Mouse (Mus musculus) cortical plate, adult 2 months (tissue): ENCODE data around the gene Rtn4rl1. TPM values are rescaled to one million over a fixed set of nuclear protein-coding genes. Genes with fewer than 3 reads are reported as not detected.

Experiments used
- H3K27ac ChIP-seq: fragments of 200-500 bp; 2 replicates; pipeline ENCODE4 v1.5.1; 2012; ENCODE audit warnings: low read length, control low read depth, inconsistent platforms; ENCODE audit not compliant: insufficient read depth
- H3K4me1 ChIP-seq: fragments of 200-500 bp; 2 replicates; pipeline ENCODE4 v1.6.1; 2011; ENCODE audit warnings: low read length; ENCODE audit not compliant: control insufficient read depth, insufficient read depth
- H3K4me3 ChIP-seq: fragments of 200-500 bp; 2 replicates; pipeline ENCODE4 v1.5.1; 2011; ENCODE audit warnings: mild to moderate bottlenecking, low read length, control low read depth; ENCODE audit not compliant: insufficient read depth
- CTCF ChIP-seq: fragments of 200-500 bp; IDR thresholded peaks from 2 replicates; pipeline ENCODE4 v1.5.1; 2011; ENCODE audit warnings: mild to moderate bottlenecking, control low read depth, low read length; ENCODE audit not compliant: insufficient read depth; ENCODE audit errors: extremely low read depth
- POLR2A ChIP-seq: fragments of 200-500 bp; IDR thresholded peaks from 2 replicates; pipeline ENCODE4 v1.6.1; 2011; ENCODE audit warnings: mild to moderate bottlenecking, low read length, control low read depth; ENCODE audit not compliant: insufficient read depth; ENCODE audit errors: extremely low read depth
- polyA plus RNA-seq: library from polyadenylated mRNA; depleted of rRNA; stranded (reverse); fragments of >200 nt; gene quantifications from 2 replicates; pipeline ENCODE4 v1.2.3, GENCODE M21; 2012

Gene Rtn4rl1
- polyA plus RNA-seq, 1 experiment: 37.9 TPM

DNA sequence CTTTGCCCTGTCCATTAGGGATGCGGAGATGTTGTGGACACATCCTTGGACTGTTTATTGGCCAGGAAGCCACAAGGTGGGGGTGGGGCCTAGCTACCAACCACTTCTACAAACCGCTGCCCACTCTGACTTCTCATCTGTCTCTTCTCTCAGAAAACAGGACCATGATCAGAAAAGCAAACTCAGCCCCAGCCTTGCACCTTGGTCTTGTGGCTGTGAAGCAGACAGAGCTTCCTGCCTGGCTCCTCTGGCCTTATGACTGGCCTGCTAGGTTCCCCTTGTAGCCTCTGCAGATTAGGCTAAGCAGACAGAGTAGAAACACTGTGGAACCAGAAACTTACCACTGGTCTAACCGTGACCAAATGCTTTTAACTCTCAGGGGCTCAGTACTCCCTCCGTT, 15.8 kb downstream of the Rtn4rl1 start:
- Histone ChIP-seq H3K4me1 (peaks cover 12% of the 10 kb centered on the region), H3K27ac (0 out of 2 replicates have a peak overlapping the region, but pooled peaks have one; percentile 44)
- TF ChIP-seq CTCF: no peak
- TF ChIP-seq POLR2A: no peak

GRCm38 (mm10) chr11:75210093-75210492, 16.5 kb downstream of the Rtn4rl1 start:
- peak overlapping the region; percentile 44; the same call in 1 of the 2 replicates for H3K27ac ChIP-seq
- H3K4me1 ChIP-seq: peaks cover 12% of the 10 kb centered on the region
- H3K4me3 ChIP-seq: no peak overlapping the region
- no peak for TF ChIP-seq CTCF
- TF ChIP-seq POLR2A: no peak

More for the DNA sequence above, 15.8 kb downstream of the Rtn4rl1 start:
- no peak overlapping the region for H3K4me3 ChIP-seq

- TF ChIP-seq POLR2A: no peak
- TF ChIP-seq CTCF: no peak
- H3K4me3 ChIP-seq: no peak overlapping the region
- H3K4me1 ChIP-seq: peaks cover 11% of the 10 kb centered on the region
- H3K27ac ChIP-seq: no peak overlapping the region
Measured at GRCm38 (mm10) chr11:75210755-75211154, 17.2 kb downstream of the Rtn4rl1 start.

DNA sequence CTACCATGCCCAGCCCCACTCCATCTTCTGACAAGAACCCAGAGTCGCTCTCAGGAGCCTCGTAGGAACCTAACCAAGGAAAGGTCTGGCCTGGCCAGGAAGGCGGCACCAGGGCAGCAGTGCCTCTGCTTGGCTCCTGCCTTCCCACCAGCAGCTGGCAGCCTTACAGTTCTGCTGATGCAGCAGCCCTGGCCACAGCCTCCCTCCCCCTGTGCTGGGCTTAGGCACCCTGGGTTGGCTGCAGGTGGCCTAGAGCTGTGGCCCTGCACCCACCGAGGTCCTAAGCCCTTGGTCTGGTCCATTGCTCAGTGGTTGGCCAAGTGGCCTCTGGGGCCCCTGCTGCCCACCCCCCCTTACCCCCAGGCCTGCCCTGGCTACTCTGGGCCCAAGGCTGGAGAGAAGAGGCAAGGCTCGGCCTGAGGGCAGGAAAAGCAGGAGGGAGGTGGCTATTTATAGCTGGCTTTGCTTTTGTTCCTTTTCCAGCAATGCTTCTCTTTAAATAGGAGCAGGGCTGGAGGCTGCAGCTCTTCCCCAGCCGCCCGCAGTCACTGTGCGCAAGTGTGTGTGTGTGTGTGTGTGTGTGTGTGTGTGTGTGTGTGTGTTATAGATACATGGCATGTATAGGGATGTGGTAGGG, 18.6 kb downstream of the Rtn4rl1 start:
- peaks cover 11% of the 10 kb centered on the region for H3K4me1 ChIP-seq

DNA sequence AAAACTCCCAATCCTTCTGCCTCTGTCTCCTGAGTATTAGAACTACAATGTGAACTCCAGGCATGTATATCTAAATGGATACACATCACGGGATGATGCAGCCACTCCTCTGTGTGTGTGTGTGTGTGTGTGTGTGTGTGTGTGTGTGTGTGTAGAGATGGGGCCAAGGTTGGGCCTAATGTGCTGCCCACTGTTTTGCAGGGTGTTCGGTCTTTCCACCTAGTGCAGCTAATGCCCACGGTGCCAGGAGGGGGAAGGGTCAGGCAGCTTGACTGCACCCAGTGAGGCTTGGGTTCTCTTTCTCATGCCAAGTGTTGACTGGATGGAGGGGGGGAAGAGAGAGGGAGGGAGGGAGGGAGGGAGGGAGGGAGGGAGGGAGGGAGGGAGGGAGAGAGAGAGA, 19.3 kb downstream of the Rtn4rl1 start:
- H3K27ac ChIP-seq: peak overlapping the region; percentile 78
- TF ChIP-seq POLR2A (no peak), CTCF (no peak)
- H3K4me3 ChIP-seq: no peak overlapping the region
- H3K4me1 ChIP-seq: peaks cover 11% of the 10 kb centered on the region

More for the DNA sequence above, 18.6 kb downstream of the Rtn4rl1 start:
- no peak for TF ChIP-seq POLR2A
- no peak for TF ChIP-seq CTCF
- H3K27ac ChIP-seq: peak overlapping the region; percentile 85
- no peak overlapping the region for H3K4me3 ChIP-seq

DNA sequence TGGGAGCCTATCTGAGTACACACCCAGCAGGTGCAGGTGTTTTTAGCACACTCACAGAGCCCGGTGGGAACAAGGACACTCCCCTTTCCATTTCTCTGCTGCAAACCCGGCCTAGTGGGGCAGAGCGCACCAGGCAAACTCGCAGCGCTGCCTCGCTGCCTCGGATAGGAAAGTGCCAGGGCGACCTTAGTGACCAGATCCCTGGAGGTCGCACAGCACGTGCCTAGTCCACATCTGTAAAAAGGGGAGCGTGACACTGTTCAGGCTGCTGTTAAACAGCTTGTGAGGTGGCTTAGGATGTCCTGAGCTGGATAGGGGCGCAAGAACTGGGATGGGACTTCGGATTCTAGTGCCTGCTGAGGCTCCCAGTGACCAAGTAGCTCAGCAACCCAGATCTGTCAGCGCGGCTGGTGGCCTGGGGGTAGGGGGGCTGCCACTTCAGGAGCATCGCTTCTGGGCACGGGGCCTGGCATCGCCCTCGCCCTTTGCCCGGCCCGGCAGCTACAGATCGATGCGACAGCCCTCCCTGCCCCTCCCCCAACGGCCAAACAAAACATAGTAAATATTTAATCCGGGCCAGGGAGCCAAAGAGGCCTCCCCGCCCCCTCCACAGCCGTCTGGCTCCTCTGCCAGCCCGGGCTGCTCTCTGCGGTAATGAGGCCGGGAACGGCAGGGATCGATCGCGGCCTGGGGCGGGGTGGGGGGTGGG, 19.9 kb downstream of the Rtn4rl1 start:
- Histone ChIP-seq H3K27ac (no peak overlapping the region; the same call in 1 of the 2 replicates), H3K4me3 (no peak overlapping the region), H3K4me1 (peaks cover 8% of the 10 kb centered on the region)
- no peak for TF ChIP-seq CTCF
- TF ChIP-seq POLR2A: no peak

DNA sequence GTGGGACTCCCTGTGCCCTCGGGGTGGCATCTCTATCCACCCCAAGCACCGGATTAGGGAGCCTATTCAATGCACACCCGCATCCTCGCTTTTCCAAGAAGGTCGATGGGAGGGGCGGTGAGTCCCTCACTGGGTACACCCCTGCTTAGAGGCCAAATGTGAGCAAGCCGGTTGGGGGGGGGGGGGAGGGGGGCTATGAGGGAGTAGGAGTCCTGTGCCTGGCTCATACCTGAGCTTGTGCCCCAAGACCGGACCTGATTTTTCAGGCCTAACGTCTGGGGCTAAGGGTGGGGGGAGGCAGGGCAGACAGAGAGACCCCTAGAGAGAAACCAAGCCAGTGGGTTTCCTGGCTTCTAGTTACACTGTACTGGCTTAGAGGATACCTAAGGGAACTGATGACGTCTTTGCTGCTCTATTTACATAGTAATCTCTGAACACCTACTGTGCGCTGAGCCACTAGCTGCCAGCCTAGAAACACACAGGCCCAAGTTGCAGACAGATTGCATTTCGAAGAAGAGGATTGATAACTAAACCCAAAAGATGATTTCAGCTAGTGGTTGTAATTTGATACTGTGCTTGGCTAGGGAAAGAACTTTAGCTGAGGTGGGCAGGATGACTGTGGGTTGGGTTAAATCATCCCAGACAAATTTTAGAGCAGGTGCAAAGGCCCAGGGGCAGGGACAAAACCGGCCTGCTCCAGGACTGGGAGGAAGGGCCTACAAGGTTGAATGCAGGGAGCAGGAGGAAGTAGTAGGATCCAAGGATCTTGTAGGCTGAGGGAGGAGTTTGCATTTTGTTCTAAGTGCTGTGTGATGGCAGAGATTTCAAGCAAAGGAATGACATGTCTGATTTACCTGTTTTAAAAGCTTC, 20.7 kb downstream of the Rtn4rl1 start:
- H3K4me1 ChIP-seq: peaks cover 8% of the 10 kb centered on the region
- H3K27ac ChIP-seq: no peak overlapping the region
- TF ChIP-seq POLR2A (no peak), CTCF (no peak)
- no peak overlapping the region for H3K4me3 ChIP-seq

- H3K4me1 ChIP-seq: peaks cover 4% of the 10 kb centered on the region
- H3K27ac ChIP-seq: no peak overlapping the region
- no peak for TF ChIP-seq CTCF
- no peak for TF ChIP-seq POLR2A
- H3K4me3 ChIP-seq: no peak overlapping the region
Measured at GRCm38 (mm10) chr11:75220115-75220514, 26.5 kb downstream of the Rtn4rl1 start.

DNA sequence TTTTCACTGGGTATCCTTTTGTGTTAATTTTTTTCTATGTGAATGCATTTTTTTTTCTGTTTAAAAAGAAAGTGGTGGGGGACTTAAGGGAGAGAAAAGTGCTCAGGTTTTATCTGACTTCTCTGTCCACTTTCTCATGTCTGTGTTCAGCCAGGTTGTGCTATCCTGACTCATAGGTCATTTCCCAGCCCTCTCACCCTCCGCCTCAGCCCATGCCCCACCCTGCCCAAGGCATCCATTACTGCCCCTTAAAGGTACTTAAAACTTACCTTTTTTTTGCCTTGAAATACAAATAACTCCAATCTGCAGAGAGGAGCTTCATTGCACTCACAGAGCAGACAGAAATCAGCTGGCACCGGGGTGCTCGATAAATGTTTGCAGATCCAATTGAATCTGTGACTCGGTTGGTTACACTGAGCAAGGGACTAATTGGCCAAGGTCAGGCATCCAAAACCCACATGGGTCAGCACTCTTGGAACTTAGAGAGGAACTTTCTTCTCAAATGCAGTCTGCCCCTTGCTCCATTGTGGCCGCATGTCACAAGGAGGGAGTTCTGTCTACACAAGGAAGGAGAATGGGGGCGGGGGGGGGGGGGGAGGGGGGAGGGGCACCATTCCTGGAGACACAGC, 27.0 kb downstream of the Rtn4rl1 start:
- Histone ChIP-seq H3K4me3 (no peak overlapping the region), H3K4me1 (peaks cover 4% of the 10 kb centered on the region), H3K27ac (no peak overlapping the region)
- no peak for TF ChIP-seq CTCF
- TF ChIP-seq POLR2A: no peak
